Mouse (Mus musculus): ENCODE data around the gene Cntln. TPM values are rescaled to one million over a fixed set of nuclear protein-coding genes. Genes with fewer than 3 reads are reported as not detected.

The Cntln gene
- total and polyA plus RNA-seq, 3 experiments: not detected

- no peaks in the 10 kb centered on the region for H3K79me2 ChIP-seq (ENCODE audit: control insufficient read depth, insufficient read depth, low read length, poor library complexity)
- H3K27me3 ChIP-seq (ENCODE audit: control insufficient read depth in 1 of 2, insufficient read depth in 2 of 2, low read length in 2 of 2): peaks cover 0 to 1% of the 10 kb centered on the region in 2 experiments; a peak in 1 of 4 replicates
- no peak overlapping the region for H3K9ac ChIP-seq (ENCODE audit: control insufficient read depth, low read depth, low read length, poor library complexity, severe bottlenecking)
- TF ChIP-seq MYC (IDR thresholded peaks at IDR 0.05; ENCODE audit: low read depth, low read length) (no peak), MXI1 (IDR thresholded peaks at IDR 0.05; ENCODE audit: low read depth, low read length) (no peak), USF2 (IDR thresholded peaks at IDR 0.05; ENCODE audit: borderline replicate concordance in 1 of 2, insufficient read depth in 1 of 2, low read depth in 1 of 2, low read length in 2 of 2) (no peak), ZC3H11A (IDR thresholded peaks at IDR 0.05; ENCODE audit: low read depth, low read length) (no peak), GATA1 (IDR thresholded peaks at IDR 0.05; ENCODE audit: low read depth, low read length) (no peak), MAFK (IDR thresholded peaks at IDR 0.05; ENCODE audit: borderline replicate concordance, low read depth, low read length) (no peak), RAD21 (IDR thresholded peaks at IDR 0.05; ENCODE audit: low read depth, low read length) (no peak), SMC3 (IDR thresholded peaks at IDR 0.05; ENCODE audit: low read depth, low read length) (no peak), CHD1 (IDR thresholded peaks at IDR 0.05; ENCODE audit: low read depth, low read length) (no peak), HCFC1 (IDR thresholded peaks at IDR 0.05; ENCODE audit: low read depth, low read length) (no peak), TAL1 (IDR thresholded peaks at IDR 0.05; ENCODE audit: low read length) (no peak), CTCF (IDR thresholded peaks at IDR 0.05 in 2 of 3, conservative IDR thresholded peaks at IDR 0.05 in 1 of 3; ENCODE audit: control insufficient read depth in 1 of 3, insufficient read depth in 1 of 3, low read depth in 2 of 3, low read length in 3 of 3, poor library complexity in 1 of 3, severe bottlenecking in 1 of 3) (no peak), MAZ (IDR thresholded peaks at IDR 0.05; ENCODE audit: low read depth, low read length) (no peak), MYB (IDR thresholded peaks at IDR 0.05; ENCODE audit: low read depth, low read length) (no peak), ZKSCAN1 (IDR thresholded peaks at IDR 0.05; ENCODE audit: low read depth, low read length) (no peak), ELF1 (IDR thresholded peaks at IDR 0.05; ENCODE audit: low read depth, low read length) (no peak), E2F4 (IDR thresholded peaks at IDR 0.05; ENCODE audit: borderline replicate concordance, low read depth, low read length) (no peak), TBP (IDR thresholded peaks at IDR 0.05; ENCODE audit: low read depth, low read length) (no peak), USF1 (IDR thresholded peaks at IDR 0.05; ENCODE audit: low read depth, low read length) (no peak), GABPA (IDR thresholded peaks at IDR 0.05; ENCODE audit: low read depth, low read length) (no peak)
- H3K36me3 ChIP-seq (ENCODE audit: control insufficient read depth in 1 of 2, insufficient read depth in 2 of 2, low read length in 2 of 2): no peaks in the 10 kb centered on the region
- no peak for DNase-seq (ENCODE audit: low read depth, low spot score)
- H3K4me3 ChIP-seq (ENCODE audit: control insufficient read depth in 1 of 2, insufficient read depth in 1 of 2, low read depth in 2 of 2, low read length in 2 of 2): no peak overlapping the region
- H3K4me1 ChIP-seq (ENCODE audit: control insufficient read depth in 1 of 2, insufficient read depth in 2 of 2, low read length in 2 of 2): no peaks in the 10 kb centered on the region
- no peak overlapping the region for H3K27ac ChIP-seq (ENCODE audit: control insufficient read depth, low read depth, low read length)
- no peaks in the 10 kb centered on the region for H3K9me3 ChIP-seq (replicated peaks; ENCODE audit: insufficient read depth, low read length)
These were observed 121.5 kb downstream of the Cntln start for GRCm38 (mm10) chr4:85005581-85005980.

DNA sequence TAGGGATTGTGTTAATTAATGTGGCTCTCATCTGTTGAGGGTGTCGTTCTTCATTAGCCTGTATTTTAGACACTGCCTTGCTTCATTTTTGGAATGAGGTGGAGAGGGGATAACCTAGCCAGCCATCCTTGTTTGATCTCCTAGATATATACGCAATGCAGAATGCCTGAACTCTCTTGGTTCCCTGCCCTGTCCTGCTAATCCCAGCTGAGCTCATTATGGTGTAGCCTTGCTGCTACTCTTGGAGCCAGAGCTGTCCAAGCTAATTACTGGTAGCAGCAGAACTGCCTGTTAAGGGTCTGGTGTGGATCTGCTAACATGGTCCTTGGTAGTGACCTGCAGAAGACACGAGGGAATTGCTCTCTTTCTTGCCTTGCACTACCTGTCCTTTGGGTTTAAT lies 122.7 kb downstream of the Cntln start:
- Histone ChIP-seq H3K4me3 (ENCODE audit: control insufficient read depth in 1 of 2, insufficient read depth in 1 of 2, low read depth in 2 of 2, low read length in 2 of 2) (no peak overlapping the region), H3K9ac (ENCODE audit: control insufficient read depth, low read depth, low read length, poor library complexity, severe bottlenecking) (no peak overlapping the region), H3K27ac (ENCODE audit: control insufficient read depth, low read depth, low read length) (no peak overlapping the region), H3K4me1 (ENCODE audit: control insufficient read depth in 1 of 2, insufficient read depth in 2 of 2, low read length in 2 of 2) (no peaks in the 10 kb centered on the region), H3K36me3 (ENCODE audit: control insufficient read depth in 1 of 2, insufficient read depth in 2 of 2, low read length in 2 of 2) (no peaks in the 10 kb centered on the region), H3K9me3 (replicated peaks; ENCODE audit: insufficient read depth, low read length) (no peaks in the 10 kb centered on the region), H3K27me3 (ENCODE audit: control insufficient read depth in 1 of 2, insufficient read depth in 2 of 2, low read length in 2 of 2) (peaks cover 0 to 1% of the 10 kb centered on the region in 2 experiments; a peak in 1 of 4 replicates), H3K79me2 (ENCODE audit: control insufficient read depth, insufficient read depth, low read length, poor library complexity) (no peaks in the 10 kb centered on the region)
- TF ChIP-seq BHLHE40 (IDR thresholded peaks at IDR 0.05; ENCODE audit: borderline replicate concordance, low read depth, low read length) (no peak), ELF1 (IDR thresholded peaks at IDR 0.05; ENCODE audit: low read depth, low read length) (no peak), NELFE (IDR thresholded peaks at IDR 0.05; ENCODE audit: low read depth, low read length) (no peak), UBTF (IDR thresholded peaks at IDR 0.05; ENCODE audit: borderline replicate concordance, insufficient read depth, low read depth, low read length) (no peak), E2F4 (IDR thresholded peaks at IDR 0.05; ENCODE audit: borderline replicate concordance, low read depth, low read length) (no peak), SMC3 (IDR thresholded peaks at IDR 0.05; ENCODE audit: low read depth, low read length) (no peak), HCFC1 (IDR thresholded peaks at IDR 0.05; ENCODE audit: low read depth, low read length) (no peak), KAT2A (conservative IDR thresholded peaks at IDR 0.05; ENCODE audit: low read depth, low read length) (no peak)
- DNase-seq (ENCODE audit: low read depth, low spot score): no peak

Measured in MEL (cell line).